Mouse (Mus musculus): ENCODE data around the gene Bahcc1. TPM values are rescaled to one million over a fixed set of nuclear protein-coding genes. Genes with fewer than 3 reads are reported as not detected.

The Bahcc1 gene
- total RNA-seq, 2 experiments from 2014 or later, result 15.3 to 20.9 TPM

GRCm38 (mm10) chr11:120204200-120204599 lies 28.5 kb upstream of the Bahcc1 start:
- no peak for DNase-seq (ENCODE audit: low spot score in 2 of 2)
- intact Hi-C loops (cut with DNase I), result no loop called here

- intact Hi-C loops (cut with DNase I), result no loop called here
These were observed 26.6 kb upstream of the Bahcc1 start for GRCm38 (mm10) chr11:120206069-120206668.

GRCm38 (mm10) chr11:120206669-120207090 lies 26.1 kb upstream of the Bahcc1 start:
- no peak for DNase-seq (ENCODE audit: low spot score in 2 of 2)
- intact Hi-C loops (cut with DNase I), result no loop called here

More at GRCm38 (mm10) chr11:120206069-120206668, 26.6 kb upstream of the Bahcc1 start:
- no peak for DNase-seq (ENCODE audit: low spot score in 2 of 2)

GRCm38 (mm10) chr11:120208848-120209247 lies 23.9 kb upstream of the Bahcc1 start:
- intact Hi-C loops (cut with DNase I), result no loop called here
- no peak for DNase-seq (ENCODE audit: low spot score in 2 of 2)

DNA sequence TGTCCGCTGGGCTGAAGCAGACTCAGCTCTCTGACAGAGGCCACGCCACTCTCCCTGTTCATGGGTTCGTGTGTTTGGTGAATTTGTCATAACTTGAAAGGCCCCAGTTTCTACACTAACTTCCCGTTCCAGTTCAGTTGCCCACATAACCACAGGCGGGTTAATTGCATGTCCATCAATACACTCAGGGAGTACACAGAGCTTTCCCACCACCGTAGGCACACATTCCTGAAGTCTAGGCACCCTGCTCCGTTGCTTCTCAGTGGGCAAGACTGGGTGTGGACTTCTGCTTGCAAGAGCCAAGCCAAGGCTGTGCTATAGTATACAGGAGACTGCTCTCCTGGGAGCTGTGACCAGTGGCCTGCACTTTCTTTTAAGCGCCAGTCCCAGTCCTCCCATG lies 23.3 kb upstream of the Bahcc1 start:
- intact Hi-C loops (cut with DNase I), result no loop called here
- no peak for DNase-seq (ENCODE audit: low spot score in 2 of 2)

GRCm38 (mm10) chr11:120215726-120216241 lies 17.0 kb upstream of the Bahcc1 start:
- intact Hi-C loops (cut with DNase I), result no loop called here
- DNase-seq (ENCODE audit: low spot score in 2 of 2), result no peak

GRCm38 (mm10) chr11:120216540-120217324 lies 16.0 kb upstream of the Bahcc1 start:
- no peak for DNase-seq (ENCODE audit: low spot score in 2 of 2)
- intact Hi-C loops (cut with DNase I), result no loop called here

- no peak for DNase-seq (ENCODE audit: low spot score in 2 of 2)
These were observed 14.4 kb upstream of the Bahcc1 start for GRCm38 (mm10) chr11:120218176-120218856.

DNA sequence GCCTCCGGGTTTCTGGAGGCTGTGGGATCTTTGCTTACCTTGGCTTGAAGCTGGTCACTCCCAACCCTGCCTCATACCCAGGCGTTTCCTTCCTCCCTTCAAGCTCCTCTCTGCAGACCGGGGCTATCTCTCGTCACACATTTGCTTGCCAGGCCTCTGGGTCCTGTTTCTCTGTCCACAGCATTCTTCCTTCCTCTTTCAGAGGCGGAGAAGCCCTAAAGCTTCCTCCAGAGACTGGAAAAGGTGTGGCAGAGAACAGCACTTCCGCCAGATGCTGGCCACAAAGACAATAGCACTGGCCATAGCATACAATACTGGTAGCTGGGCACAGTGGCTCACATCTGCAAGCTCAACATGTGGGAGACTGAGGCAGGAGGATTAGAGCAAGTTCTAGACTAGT lies 13.8 kb upstream of the Bahcc1 start:
- intact Hi-C loops (cut with DNase I), result no loop called here
- DNase-seq (ENCODE audit: low spot score in 2 of 2), result no peak

More at GRCm38 (mm10) chr11:120218176-120218856, 14.4 kb upstream of the Bahcc1 start:
- intact Hi-C loops (cut with DNase I), result no loop called here

- DNase-seq (ENCODE audit: low spot score in 2 of 2), result no peak
- intact Hi-C loops (cut with DNase I), result no loop called here
These were observed 12.7 kb upstream of the Bahcc1 start for GRCm38 (mm10) chr11:120219916-120220522.

- DNase-seq (ENCODE audit: low spot score in 2 of 2), result no peak
- intact Hi-C loops (cut with DNase I), result no loop called here
These were observed 11.6 kb upstream of the Bahcc1 start for GRCm38 (mm10) chr11:120220963-120221827.

- intact Hi-C loops (cut with DNase I), result no loop called here
- DNase-seq (ENCODE audit: low spot score in 2 of 2), result no peak
These were observed 10.2 kb upstream of the Bahcc1 start for GRCm38 (mm10) chr11:120222425-120223104.

DNA sequence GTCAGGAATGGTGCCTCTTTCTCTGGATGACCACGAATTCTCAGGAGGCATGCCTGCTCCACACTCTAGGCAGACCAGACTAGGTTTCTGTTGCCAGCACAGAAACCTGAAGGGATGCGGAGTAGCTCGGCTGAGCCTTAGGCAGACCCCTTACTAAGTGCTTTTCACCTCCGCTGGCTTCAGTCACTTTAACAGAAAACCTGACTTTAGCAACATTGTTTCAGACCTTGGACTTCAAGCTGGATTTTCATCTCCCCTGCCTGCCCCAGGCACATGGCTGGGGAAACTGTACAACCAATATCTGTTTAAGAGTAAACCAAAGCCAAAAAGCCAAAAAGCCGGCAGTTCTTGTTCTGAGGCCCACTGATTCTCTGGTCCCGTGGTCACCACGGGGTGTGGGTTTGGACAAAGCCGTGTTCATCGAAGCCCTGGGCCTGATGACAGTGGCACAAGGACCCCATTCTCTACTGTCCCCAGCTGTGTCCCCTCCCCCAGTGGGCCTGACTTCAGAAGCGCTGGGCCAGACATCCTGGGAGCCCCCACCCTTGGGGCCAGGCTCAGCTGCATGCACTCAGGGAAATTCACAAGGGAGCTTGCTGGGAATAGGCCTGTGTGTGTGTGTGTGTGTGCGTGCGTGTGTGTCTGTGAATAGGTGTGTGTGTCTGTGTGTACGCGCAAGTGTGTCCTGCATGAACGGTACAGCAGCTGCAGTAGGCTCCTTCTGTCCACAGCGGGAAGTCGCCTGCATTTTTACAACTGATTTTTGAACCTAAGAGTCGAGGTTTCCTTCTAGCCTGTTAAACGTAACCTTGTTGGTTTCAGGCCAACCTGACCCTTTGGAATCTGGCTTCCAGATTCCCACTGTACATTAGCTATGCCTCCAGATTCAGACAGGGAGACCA lies 8.9 kb upstream of the Bahcc1 start:
- intact Hi-C loops (cut with DNase I), result no loop called here
- DNase-seq (ENCODE audit: low spot score in 2 of 2), result no peak

- intact Hi-C loops (cut with DNase I), result no loop called here
These were observed 8.1 kb upstream of the Bahcc1 start for GRCm38 (mm10) chr11:120224488-120225255.

DNA sequence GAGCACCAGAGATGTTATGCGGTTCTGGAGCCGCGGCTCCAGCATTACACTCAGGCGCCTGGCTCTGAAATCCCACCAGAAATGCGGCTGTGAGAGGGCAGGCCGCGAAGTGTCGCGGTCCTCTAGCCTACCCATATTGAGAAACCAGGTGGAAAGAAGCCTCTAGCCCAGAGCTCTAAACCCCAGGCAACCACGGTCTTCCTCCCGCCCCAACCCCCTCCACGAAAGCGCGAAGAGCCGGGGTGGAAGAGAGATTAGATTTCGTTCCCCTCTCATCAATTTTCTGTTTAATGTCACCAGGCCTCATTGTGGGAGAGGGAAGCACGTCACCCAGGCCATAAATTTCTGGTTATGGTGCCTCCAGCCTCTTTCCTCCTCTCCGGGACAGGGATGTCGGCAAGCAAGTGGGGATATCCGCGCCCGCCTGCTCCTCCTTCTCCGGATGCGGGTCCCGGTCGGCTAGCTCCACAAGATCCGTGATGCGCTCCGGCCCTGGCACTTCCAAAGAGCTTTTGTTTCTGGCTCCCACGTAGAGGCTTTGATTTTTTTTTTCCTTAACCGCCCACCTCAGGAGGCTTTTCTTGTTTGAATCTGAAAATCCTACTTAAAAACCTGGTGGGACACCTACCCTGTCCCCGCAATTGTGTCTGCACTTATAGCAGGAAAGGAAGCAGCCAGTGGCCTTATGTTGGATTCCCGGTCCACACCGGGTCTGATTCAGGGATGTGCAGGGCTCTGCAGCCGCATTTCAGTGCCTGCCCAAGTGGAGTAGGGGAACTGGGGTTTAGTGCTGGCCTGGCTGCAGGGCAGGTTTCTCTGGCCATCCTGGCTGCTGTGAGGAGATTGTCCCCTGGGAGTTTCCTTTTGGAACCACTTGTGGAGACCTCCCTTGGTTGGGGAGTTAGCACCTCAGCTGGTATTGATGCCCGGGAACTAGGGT lies 7.2 kb upstream of the Bahcc1 start:
- DNase-seq (ENCODE audit: low spot score in 2 of 2), result no peak
- intact Hi-C loops (cut with DNase I), result no loop called here

More at GRCm38 (mm10) chr11:120224488-120225255, 8.1 kb upstream of the Bahcc1 start:
- no peak for DNase-seq (ENCODE audit: low spot score in 2 of 2)
